Mouse (Mus musculus): ENCODE results near the gene Rbm45. TPM values are rescaled to one million over a fixed set of nuclear protein-coding genes. Genes with fewer than 3 reads are reported as not detected.

Rbm45 gene
- total and polyA plus RNA-seq, 2 experiments from 2014 or later, result 11.0 to 29.7 TPM

DNA sequence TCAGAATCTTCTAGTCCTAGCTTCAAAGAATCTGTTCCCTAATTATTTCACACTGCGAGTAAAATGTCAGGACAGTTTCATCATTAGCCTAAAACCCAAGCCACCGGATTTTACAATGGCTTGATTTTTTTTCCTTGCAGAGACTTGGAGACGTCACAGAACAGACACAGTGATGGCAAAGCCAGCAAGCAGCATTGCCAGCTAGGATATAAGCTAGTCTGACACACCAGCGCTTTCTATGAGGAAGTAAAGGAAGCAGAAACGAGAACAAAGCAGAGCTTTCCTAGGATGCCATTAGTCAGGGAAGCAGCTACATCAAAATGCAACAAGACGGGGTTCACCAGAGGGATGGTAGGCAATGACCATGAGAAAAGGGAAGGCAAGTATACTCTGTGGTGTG, 21.9 kb upstream of the Rbm45 start:
- Histone ChIP-seq H3K4me2 (ENCODE audit: low read depth, low read length) (no peak overlapping the region), H3K4me1 (ENCODE audit: control insufficient read depth, insufficient read depth) (no peaks in the 10 kb centered on the region), H3K4me3 (ENCODE audit: low read depth, low read length) (no peak overlapping the region), H3K9ac (replicated peaks; ENCODE audit: low read depth, low read length) (no peak overlapping the region), H3K36me3 (replicated peaks; ENCODE audit: control insufficient read depth, insufficient read depth, low read length) (no peaks in the 10 kb centered on the region), H3K9me3 (replicated peaks; ENCODE audit: control insufficient read depth, low read length) (no peaks in the 10 kb centered on the region), H3K27ac (ENCODE audit: low read depth) (no peak overlapping the region), H3K27me3 (ENCODE audit: control insufficient read depth, insufficient read depth, low read length) (no peaks in the 10 kb centered on the region)
- TF ChIP-seq EP300 (IDR thresholded peaks at IDR 0.05; ENCODE audit: low read depth), result no peak
- no peak for TF ChIP-seq CTCF (IDR thresholded peaks at IDR 0.05; ENCODE audit: low read depth)
- DNase-seq (ENCODE audit: low spot score) (no peak), ATAC-seq (ENCODE audit: insufficient read depth, low read depth) (no peak)
- 78% methylated on average over 6 of the region's 6 CpGs for WGBS

DNA sequence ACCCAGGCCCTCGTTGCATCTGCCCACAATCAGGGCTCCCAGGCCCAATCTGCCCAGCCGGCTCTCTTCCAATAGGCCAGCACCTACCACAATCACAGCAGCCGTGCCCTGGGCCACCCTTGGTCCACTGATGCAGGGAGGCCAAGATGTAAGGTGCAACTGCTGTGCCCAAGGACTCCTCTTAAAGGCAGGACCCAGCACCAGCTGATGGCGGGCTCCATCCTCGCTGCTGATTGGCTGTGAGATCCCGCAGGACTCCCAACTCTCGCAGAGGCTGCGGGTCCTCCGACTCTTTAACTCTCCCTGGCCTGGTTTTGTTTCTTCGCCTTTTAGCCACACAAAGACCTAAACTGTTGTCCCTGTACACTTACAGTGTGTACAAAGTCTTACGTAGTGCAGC, 9.6 kb upstream of the Rbm45 start, which contains the start of gene Cyct:
Cyct (minus strand) TSS at position 225 of the 400 bp plus-strand sequence.
- Histone ChIP-seq H3K4me2 (ENCODE audit: low read depth, low read length) (no peak within 1 kb of the TSS), H3K36me3 (replicated peaks; ENCODE audit: control insufficient read depth, insufficient read depth, low read length) (no peaks in the 10 kb centered on the region), H3K27me3 (ENCODE audit: control insufficient read depth, insufficient read depth, low read length) (no peaks in the 10 kb centered on the region), H3K27ac (ENCODE audit: low read depth) (no peak within 1 kb of the TSS), H3K9ac (replicated peaks; ENCODE audit: low read depth, low read length) (no peak within 1 kb of the TSS), H3K9me3 (replicated peaks; ENCODE audit: control insufficient read depth, low read length) (no peaks in the 10 kb centered on the region), H3K4me3 (ENCODE audit: low read depth, low read length) (no peak within 1 kb of the TSS), H3K4me1 (ENCODE audit: control insufficient read depth, insufficient read depth) (no peaks in the 10 kb centered on the region)
- ATAC-seq (ENCODE audit: insufficient read depth, low read depth) (no peak), DNase-seq (ENCODE audit: low spot score) (no peak)
- no peak for TF ChIP-seq CTCF (IDR thresholded peaks at IDR 0.05; ENCODE audit: low read depth)
- TF ChIP-seq EP300 (IDR thresholded peaks at IDR 0.05; ENCODE audit: low read depth), result no peak
- 81% methylated on average over 11 of the region's 11 CpGs for WGBS

- Histone ChIP-seq H3K4me1 (ENCODE audit: control insufficient read depth, insufficient read depth) (no peaks in the 10 kb centered on the region), H3K4me2 (ENCODE audit: low read depth, low read length) (no peak overlapping the region), H3K4me3 (ENCODE audit: low read depth, low read length) (no peak overlapping the region), H3K9ac (replicated peaks; ENCODE audit: low read depth, low read length) (no peak overlapping the region), H3K9me3 (replicated peaks; ENCODE audit: control insufficient read depth, low read length) (no peaks in the 10 kb centered on the region), H3K27ac (ENCODE audit: low read depth) (no peak overlapping the region), H3K36me3 (replicated peaks; ENCODE audit: control insufficient read depth, insufficient read depth, low read length) (no peaks in the 10 kb centered on the region), H3K27me3 (ENCODE audit: control insufficient read depth, insufficient read depth, low read length) (no peaks in the 10 kb centered on the region)
- DNase-seq (ENCODE audit: low spot score), result no peak
- no peak for ATAC-seq (ENCODE audit: insufficient read depth, low read depth)
- 45% methylated on average over 2 of the region's 2 CpGs for WGBS
- TF ChIP-seq CTCF (IDR thresholded peaks at IDR 0.05; ENCODE audit: low read depth) (peak; percentile 55), EP300 (IDR thresholded peaks at IDR 0.05; ENCODE audit: low read depth) (no peak)
Observed at GRCm38 (mm10) chr2:76362111-76362510, 7.7 kb upstream of the Rbm45 start.

DNA sequence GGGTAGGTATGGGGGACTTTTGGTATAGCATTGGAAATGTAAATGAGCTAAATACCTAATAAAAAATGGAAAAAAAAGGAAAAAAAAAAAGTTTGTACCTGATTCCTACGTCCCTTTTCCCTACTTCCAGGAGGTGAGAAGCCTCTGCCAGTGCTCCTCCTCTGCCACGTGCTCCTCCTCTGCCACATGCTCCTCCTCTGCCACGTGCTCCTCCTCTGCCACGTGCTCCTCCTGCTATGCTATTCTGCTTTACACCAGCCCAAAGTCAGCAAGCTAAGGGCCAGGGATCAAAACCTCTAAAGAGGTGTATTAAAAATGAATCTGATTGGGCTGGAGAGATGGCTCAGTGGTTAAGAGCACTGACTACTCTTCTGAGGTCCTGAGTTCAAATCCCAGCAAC, 4.0 kb upstream of the Rbm45 start:
- H3K4me2 ChIP-seq (ENCODE audit: low read depth, low read length), result no peak overlapping the region
- no peaks in the 10 kb centered on the region for H3K36me3 ChIP-seq (replicated peaks; ENCODE audit: control insufficient read depth, insufficient read depth, low read length)
- H3K4me1 ChIP-seq (ENCODE audit: control insufficient read depth, insufficient read depth), result peaks cover 2% of the 10 kb centered on the region
- ATAC-seq (ENCODE audit: insufficient read depth, low read depth) (no peak), DNase-seq (ENCODE audit: low spot score) (no peak)
- H3K4me3 ChIP-seq (ENCODE audit: low read depth, low read length), result no peak overlapping the region
- WGBS, result 66% methylated on average over 4 of the region's 4 CpGs
- no peaks in the 10 kb centered on the region for H3K9me3 ChIP-seq (replicated peaks; ENCODE audit: control insufficient read depth, low read length)
- H3K27ac ChIP-seq (ENCODE audit: low read depth), result no peak overlapping the region
- H3K9ac ChIP-seq (replicated peaks; ENCODE audit: low read depth, low read length), result no peak overlapping the region
- no peak for TF ChIP-seq EP300 (IDR thresholded peaks at IDR 0.05; ENCODE audit: low read depth)
- no peak for TF ChIP-seq CTCF (IDR thresholded peaks at IDR 0.05; ENCODE audit: low read depth)
- no peaks in the 10 kb centered on the region for H3K27me3 ChIP-seq (ENCODE audit: control insufficient read depth, insufficient read depth, low read length)

- Histone ChIP-seq H3K27ac (ENCODE audit: low read depth) (no peak overlapping the region), H3K4me2 (ENCODE audit: low read depth, low read length) (no peak overlapping the region), H3K27me3 (ENCODE audit: control insufficient read depth, insufficient read depth, low read length) (no peaks in the 10 kb centered on the region), H3K4me3 (ENCODE audit: low read depth, low read length) (no peak overlapping the region), H3K4me1 (ENCODE audit: control insufficient read depth, insufficient read depth) (peaks cover 14% of the 10 kb centered on the region), H3K9me3 (replicated peaks; ENCODE audit: control insufficient read depth, low read length) (no peaks in the 10 kb centered on the region), H3K36me3 (replicated peaks; ENCODE audit: control insufficient read depth, insufficient read depth, low read length) (no peaks in the 10 kb centered on the region), H3K9ac (replicated peaks; ENCODE audit: low read depth, low read length) (no peak overlapping the region)
- ATAC-seq (ENCODE audit: insufficient read depth, low read depth), result no peak
- 15% methylated on average over 9 of the region's 9 CpGs for WGBS
- peak; percentile 73 for DNase-seq (ENCODE audit: low spot score)
- TF ChIP-seq CTCF (IDR thresholded peaks at IDR 0.05; ENCODE audit: low read depth) (peak; percentile 83), EP300 (IDR thresholded peaks at IDR 0.05; ENCODE audit: low read depth) (no peak)
Observed at GRCm38 (mm10) chr2:76367188-76367922, 2.4 kb upstream of the Rbm45 start.

Data from heart, postnatal 0 days (tissue).